ENCODE assay signal across 8 mouse cellular contexts in genomic region chr11:89100826-89101321, GRCm38 (mm10). TPM values are rescaled to one million over a fixed set of nuclear protein-coding genes. Genes with fewer than 3 reads are reported as not detected.
DNase-seq lines count a peak whose midpoint lies in the region; ATAC-seq lines count a peak whose summit lies in the region.

No protein-coding gene starts in this region.

- no peaks in the 10 kb centered on the region for H3K9me3 ChIP-seq in hindbrain, embryonic 15.5 days
- no peaks in the 10 kb centered on the region for H3K9me3 ChIP-seq in stomach, embryonic 14.5 days (ENCODE audit: control insufficient read depth, low read depth, low read length)

- WGBS in hindbrain, embryonic 15.5 days = 30% methylated on average over 17 of the region's 17 CpGs
- WGBS in stomach, embryonic 14.5 days = 33% methylated on average over 17 of the region's 17 CpGs

- H3K4me2 ChIP-seq in hindbrain, embryonic 15.5 days = peak overlapping the region; percentile 52
- H3K4me2 ChIP-seq in stomach, embryonic 14.5 days (replicated peaks; ENCODE audit: low read depth, low read length) = peak overlapping the region; percentile 48

- no peak for ATAC-seq in hindbrain, embryonic 15.5 days (ENCODE audit: low FRiP score, low read depth)
- no peak for ATAC-seq in stomach, embryonic 14.5 days (ENCODE audit: insufficient number of reproducible peaks, insufficient read depth, low FRiP score, low read depth)

- H3K9ac ChIP-seq in hindbrain, embryonic 15.5 days = peak overlapping the region; percentile 43
- no peak overlapping the region for H3K9ac ChIP-seq in stomach, embryonic 14.5 days (replicated peaks; ENCODE audit: low read depth, low read length)

- H3K27ac ChIP-seq in hindbrain, embryonic 15.5 days (replicated peaks) = no peak overlapping the region
- H3K27ac ChIP-seq in stomach, embryonic 14.5 days (ENCODE audit: low read length) = no peak overlapping the region

- H3K27me3 ChIP-seq in hindbrain, embryonic 15.5 days = no peaks in the 10 kb centered on the region
- H3K27me3 ChIP-seq in stomach, embryonic 14.5 days (ENCODE audit: control insufficient read depth, insufficient read depth, low read length) = no peaks in the 10 kb centered on the region

- peaks cover 7% of the 10 kb centered on the region; the same call in 1 of the 2 replicates for H3K4me1 ChIP-seq in hindbrain, embryonic 15.5 days (replicated peaks)
- H3K4me1 ChIP-seq in stomach, embryonic 14.5 days (ENCODE audit: control insufficient read depth, insufficient read depth, low read length) = no peaks in the 10 kb centered on the region

- DNase-seq in embryo, embryonic 11 days = peak; percentile 35
- DNase-seq in embryo, embryonic 9.5 days (ENCODE audit: extremely low spot score) = no peak
- DNase-seq in c-Kit-positive CD71-positive TER-119-positive erythroid progenitor cells, embryonic 14.5 days (ENCODE audit: low spot score) = peak; percentile 14
- DNase-seq in gastrocnemius, adult 8-10 months (ENCODE audit: low spot score in 2 of 2) = peak; percentile 58 to 63
- peak; percentile 31 for DNase-seq in left cerebral cortex, adult 11 months (ENCODE audit: low spot score)
- DNase-seq in lung, postnatal 25 days (ENCODE audit: low spot score) = peak; percentile 39

- no peaks in the 10 kb centered on the region for H3K36me3 ChIP-seq in hindbrain, embryonic 15.5 days
- H3K36me3 ChIP-seq in stomach, embryonic 14.5 days (ENCODE audit: control insufficient read depth, insufficient read depth, low read length) = no peaks in the 10 kb centered on the region

- peak overlapping the region; percentile 26 for H3K4me3 ChIP-seq in hindbrain, embryonic 15.5 days
- H3K4me3 ChIP-seq in stomach, embryonic 14.5 days (ENCODE audit: low read depth, low read length) = peak overlapping the region; percentile 26

RNA-seq across cellular contexts. Expression of gene Gm525, which starts 27.2 kb away (rescaled TPM):
- total RNA-seq in gastrocnemius, adult 8-10 months (2022) = not detected
- polyA plus RNA-seq in hindbrain, embryonic 15.5 days (2015; fragmentation: Nextera tagmentation; extraction: Ambion mirVana) = not detected in 2 replicates
- 2.4 and 3.4 TPM in 2 replicates for polyA plus RNA-seq in stomach, embryonic 14.5 days (2014; fragmentation: Nextera tagmentation; extraction: Ambion mirVana)

RNA-seq across cellular contexts. Expression of gene Dgke, which starts 34.2 kb away (rescaled TPM):
- total RNA-seq in gastrocnemius, adult 8-10 months (2022) = 1 to 10 TPM; 2.1 to 3.6 (median 2.9) TPM
- 17.2 and 17.3 TPM in 2 replicates for polyA plus RNA-seq in hindbrain, embryonic 15.5 days (2015; fragmentation: Nextera tagmentation; extraction: Ambion mirVana)
- 5.0 and 5.2 TPM in 2 replicates for polyA plus RNA-seq in stomach, embryonic 14.5 days (2014; fragmentation: Nextera tagmentation; extraction: Ambion mirVana)
